9 mouse cellular contexts compared by ENCODE assay signal in genomic region chrX:103321146-103321545, GRCm38 (mm10). TPM values are rescaled to one million over a fixed set of nuclear protein-coding genes. Genes with fewer than 3 reads are reported as not detected.
DNase-seq lines count a peak whose midpoint lies in the region; ATAC-seq and TF ChIP-seq lines count a peak whose summit lies in the region.
"Had no signal": no experiment of that assay in that cellular context is flagged by ENCODE, and none has a peak within 500 bp of the region (broad histone marks: within the 10 kb centered on the region; RNA-seq: fewer than 3 reads in every experiment).

Gene Cdx4, plus strand, starts transcription at chrX:103321398.

- H3K4me3 ChIP-seq in lung, embryonic 14.5 days (ENCODE audit: low read depth, low read length): no peak within 1 kb of the TSS
- H3K4me3 ChIP-seq in forebrain, embryonic 12.5 days (replicated peaks): peak within 1 kb of the TSS; percentile 13; the same call in 1 of the 2 replicates
- H3K4me3 ChIP-seq in intestine, postnatal 0 days (ENCODE audit: low read depth, low read length): 0 out of 2 replicates have a peak within 1 kb of the TSS, but pooled peaks have one; percentile 3
- peak within 1 kb of the TSS; percentile 15 for H3K4me3 ChIP-seq in neural tube, embryonic 15.5 days (replicated peaks)

- DNase-seq in lung, embryonic 14.5 days: peak; percentile 5
- DNase-seq in lung, postnatal 10 days: no peak
- DNase-seq in gastrocnemius, postnatal 10 days: no peak
- DNase-seq in Muller cell, postnatal 12 days (ENCODE audit: inconsistent ontology term): no peak
- DNase-seq: thymus, postnatal 4 days had no signal

- H3K9ac ChIP-seq in lung, embryonic 14.5 days: no peak within 1 kb of the TSS
- H3K9ac ChIP-seq in forebrain, embryonic 12.5 days: no peak within 1 kb of the TSS
- H3K9ac ChIP-seq in intestine, postnatal 0 days (ENCODE audit: low read depth, low read length): no peak within 1 kb of the TSS
- H3K9ac ChIP-seq in neural tube, embryonic 15.5 days (replicated peaks): no peak within 1 kb of the TSS

- no peak within 1 kb of the TSS for H3K27ac ChIP-seq in lung, embryonic 14.5 days (ENCODE audit: low read depth)
- no peak within 1 kb of the TSS for H3K27ac ChIP-seq in forebrain, embryonic 12.5 days
- H3K27ac ChIP-seq in intestine, postnatal 0 days (ENCODE audit: low read depth, low read length): no peak within 1 kb of the TSS
- no peak within 1 kb of the TSS for H3K27ac ChIP-seq in neural tube, embryonic 15.5 days (replicated peaks)

- peaks cover 38% of the 10 kb centered on the region for H3K27me3 ChIP-seq in lung, embryonic 14.5 days (ENCODE audit: insufficient read depth, low read length)
- H3K27me3 ChIP-seq in forebrain, embryonic 12.5 days: peaks cover 72% of the 10 kb centered on the region
- peaks cover 22% of the 10 kb centered on the region; the same call in 1 of the 2 replicates for H3K27me3 ChIP-seq in intestine, postnatal 0 days (replicated peaks; ENCODE audit: control insufficient read depth, insufficient read depth, low read length)
- H3K27me3 ChIP-seq in neural tube, embryonic 15.5 days (replicated peaks): peaks cover 66% of the 10 kb centered on the region

- H3K4me2 ChIP-seq in lung, embryonic 14.5 days: 0 out of 2 replicates have a peak within 1 kb of the TSS, but pooled peaks have one; percentile 12
- H3K4me2 ChIP-seq in forebrain, embryonic 12.5 days: peak within 1 kb of the TSS; percentile 34
- no peak within 1 kb of the TSS for H3K4me2 ChIP-seq in intestine, postnatal 0 days (replicated peaks; ENCODE audit: low read depth)
- peak within 1 kb of the TSS; percentile 48 for H3K4me2 ChIP-seq in neural tube, embryonic 15.5 days

- no peaks in the 10 kb centered on the region for H3K4me1 ChIP-seq in lung, embryonic 14.5 days (ENCODE audit: insufficient read depth)
- no peaks in the 10 kb centered on the region for H3K4me1 ChIP-seq in forebrain, embryonic 12.5 days
- H3K4me1 ChIP-seq in intestine, postnatal 0 days (replicated peaks; ENCODE audit: control insufficient read depth, insufficient read depth, low read length): no peaks in the 10 kb centered on the region
- H3K4me1 ChIP-seq in neural tube, embryonic 15.5 days: peaks cover 7% of the 10 kb centered on the region

- H3K9me3 ChIP-seq in lung, embryonic 14.5 days (ENCODE audit: low read depth, low read length): no peaks in the 10 kb centered on the region
- no peaks in the 10 kb centered on the region for H3K9me3 ChIP-seq in forebrain, embryonic 12.5 days
- no peaks in the 10 kb centered on the region for H3K9me3 ChIP-seq in intestine, postnatal 0 days (ENCODE audit: control insufficient read depth)
- H3K9me3 ChIP-seq in neural tube, embryonic 15.5 days (replicated peaks): no peaks in the 10 kb centered on the region

- H3K36me3 ChIP-seq in lung, embryonic 14.5 days (ENCODE audit: insufficient read depth): no peaks in the 10 kb centered on the region
- no peaks in the 10 kb centered on the region for H3K36me3 ChIP-seq in forebrain, embryonic 12.5 days (replicated peaks)
- no peaks in the 10 kb centered on the region for H3K36me3 ChIP-seq in intestine, postnatal 0 days (ENCODE audit: control insufficient read depth, insufficient read depth)
- H3K36me3 ChIP-seq in neural tube, embryonic 15.5 days: no peaks in the 10 kb centered on the region

- ATAC-seq in lung, embryonic 14.5 days (ENCODE audit: insufficient read depth): no peak
- no peak for ATAC-seq in forebrain, embryonic 12.5 days (ENCODE audit: low FRiP score)
- ATAC-seq in intestine, postnatal 0 days: no peak
- ATAC-seq in neural tube, embryonic 15.5 days (ENCODE audit: low FRiP score): no peak

- TF ChIP-seq CTCF in lung, embryonic 14.5 days (IDR thresholded peaks at IDR 0.05; ENCODE audit: low read depth): no peak
- TF ChIP-seq CTCF in intestine, postnatal 0 days (IDR thresholded peaks at IDR 0.05; ENCODE audit: low read depth): no peak

- WGBS in lung, embryonic 14.5 days: 20% methylated on average over 13 of the region's 13 CpGs
- WGBS in forebrain, embryonic 12.5 days: 24% methylated on average over 13 of the region's 13 CpGs
- 48% methylated on average over 13 of the region's 13 CpGs for WGBS in intestine, postnatal 0 days
- 18% methylated on average over 13 of the region's 13 CpGs for WGBS in neural tube, embryonic 15.5 days

RNA-seq across cellular contexts. Expression of gene Cdx4, which starts in this region (rescaled TPM):
- polyA plus RNA-seq in lung, embryonic 14.5 days (2014; fragmentation: Nextera tagmentation; extraction: Ambion mirVana): not detected in 2 replicates
- not detected in 2 replicates for polyA plus RNA-seq in forebrain, embryonic 12.5 days (2016; fragmentation: Nextera tagmentation; extraction: Ambion mirVana)
- not detected in 2 replicates for polyA plus RNA-seq in intestine, postnatal 0 days (2015; fragmentation: Nextera tagmentation; extraction: Ambion mirVana)
- not detected in 2 replicates for polyA plus RNA-seq in neural tube, embryonic 15.5 days (2015; fragmentation: Nextera tagmentation; extraction: Ambion mirVana)
- total RNA-seq in gastrocnemius, postnatal 10 days (2021): not detected
- polyA plus RNA-seq: liver, embryonic 16.5 days had no signal

Comparison
In these comparisons a context has a peak if more than half of its experiments do, and no peak if none do; other contexts are left out.
1. Peak in DNase-seq and H3K4me2 ChIP-seq in lung, embryonic 14.5 days; RNA of the gene not detected or under 1 TPM.